Mouse (Mus musculus): ENCODE measurements around the gene Spop.

The Spop gene

DNA sequence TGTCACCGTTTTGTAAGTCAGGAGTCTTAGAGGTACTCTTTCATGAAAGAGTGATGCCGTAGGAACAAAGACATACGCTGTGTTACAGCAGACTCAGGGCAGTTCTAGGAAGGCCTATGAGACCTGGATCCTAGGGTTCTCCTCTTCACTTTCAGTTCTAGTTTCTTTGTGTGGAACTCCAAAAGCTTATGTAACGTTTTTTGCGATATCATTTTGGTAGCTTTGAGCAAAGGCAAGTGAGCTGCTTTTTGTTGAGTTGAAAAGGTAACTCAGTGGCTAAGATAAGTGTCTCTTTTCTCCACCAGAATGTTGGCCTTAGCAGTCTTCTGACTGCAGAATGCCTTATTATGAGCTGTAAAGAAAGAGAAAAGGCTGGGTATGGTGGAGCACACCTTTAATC is 3.5 kb downstream of the Spop start:
- no peak for DNase-seq (ENCODE audit: low read depth, low spot score)

DNA sequence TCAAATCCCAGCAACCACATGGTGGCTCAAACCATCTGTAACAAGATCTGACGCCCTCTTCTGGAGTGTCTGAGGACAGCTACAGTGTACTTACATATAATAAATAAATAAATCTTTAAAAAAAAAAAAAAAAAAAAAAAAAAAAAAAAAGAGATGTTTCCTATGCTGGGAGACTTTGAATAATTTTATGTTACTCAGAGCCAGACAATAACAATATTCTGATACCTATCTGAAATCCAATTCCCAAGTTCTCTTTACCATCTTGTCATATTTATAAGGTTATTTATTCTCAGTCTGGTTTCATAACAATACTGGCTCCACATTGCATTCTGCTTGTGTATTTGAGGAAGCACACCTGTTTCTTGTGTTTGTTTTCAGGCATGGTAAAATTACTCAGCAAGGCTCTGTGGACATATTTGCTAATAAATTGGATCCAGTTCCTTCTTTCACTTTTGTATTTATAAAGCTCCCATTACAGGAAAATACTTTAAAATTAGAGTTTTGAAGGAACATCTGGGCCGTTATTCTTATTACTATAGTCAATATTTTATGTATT is 7.1 kb downstream of the Spop start:
- DNase-seq (ENCODE audit: low read depth, low spot score) = no peak

DNA sequence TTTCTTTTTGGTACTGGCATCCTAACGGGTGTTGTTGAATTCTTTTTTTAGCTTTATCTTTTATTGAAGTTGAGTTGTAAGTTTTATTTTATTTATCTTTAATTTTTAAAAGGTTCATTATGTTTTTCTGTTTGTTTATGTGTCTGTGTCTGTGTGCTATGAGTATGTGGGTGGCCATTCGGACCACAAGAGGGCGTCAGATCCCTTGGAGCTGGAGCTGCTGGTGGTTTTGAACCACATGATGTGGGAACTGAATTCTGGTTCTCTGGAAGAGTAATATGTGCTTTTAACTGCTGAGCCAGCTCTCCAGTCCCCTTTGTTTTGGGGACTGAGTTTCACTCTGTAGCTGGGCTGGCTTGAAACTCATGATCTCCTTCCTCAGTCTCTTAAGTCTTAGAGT is 9.6 kb downstream of the Spop start:
- DNase-seq (ENCODE audit: low read depth, low spot score) = no peak

DNA sequence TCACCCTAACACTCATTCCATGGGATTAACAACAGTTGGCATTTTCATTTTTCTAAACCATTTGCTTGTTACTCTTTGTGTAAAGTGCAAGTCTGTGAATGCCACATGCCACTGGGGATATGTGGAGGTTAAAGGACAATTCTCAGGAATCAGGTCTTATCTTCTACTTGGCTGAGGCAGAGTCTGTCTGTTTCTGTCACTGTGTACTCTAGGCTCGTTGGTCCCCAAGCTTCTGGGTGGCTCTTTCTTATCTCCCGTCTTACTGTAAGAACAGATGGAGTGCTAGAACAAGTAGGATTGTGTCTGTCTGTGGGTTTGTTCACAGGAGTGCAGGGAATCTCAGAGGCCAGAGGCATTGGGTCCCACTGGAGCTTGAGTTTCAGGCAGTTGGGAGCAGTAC is 17.5 kb downstream of the Spop start:
- no peak for DNase-seq (ENCODE audit: low read depth, low spot score)

DNA sequence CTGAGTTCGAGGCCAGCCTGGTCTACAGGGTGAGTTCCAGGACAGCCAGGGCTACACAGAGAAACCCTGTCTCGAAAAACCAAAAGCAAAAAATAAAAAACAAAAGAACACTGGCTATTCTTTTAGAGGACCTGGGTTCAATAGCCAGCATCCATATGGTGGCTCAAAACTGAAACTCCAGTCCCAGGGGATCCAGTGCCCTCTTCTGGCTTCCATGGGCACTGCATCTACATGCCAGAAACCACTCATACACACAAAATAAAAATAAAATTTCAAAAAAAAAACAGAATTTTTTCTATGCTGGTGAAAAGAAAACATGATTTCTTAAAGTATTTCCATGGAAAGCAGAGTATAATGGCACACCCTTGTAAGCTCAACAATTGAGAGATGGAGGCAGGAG is 18.3 kb downstream of the Spop start:
- no peak for DNase-seq (ENCODE audit: low read depth, low spot score)

- no peak for DNase-seq (ENCODE audit: low read depth, low spot score)
Measured at GRCm38 (mm10) chr11:95445371-95445770, 31.5 kb downstream of the Spop start.

GRCm38 (mm10) chr11:95446580-95447305 is 32.9 kb downstream of the Spop start:
- no peak for DNase-seq (ENCODE audit: low read depth, low spot score)

DNA sequence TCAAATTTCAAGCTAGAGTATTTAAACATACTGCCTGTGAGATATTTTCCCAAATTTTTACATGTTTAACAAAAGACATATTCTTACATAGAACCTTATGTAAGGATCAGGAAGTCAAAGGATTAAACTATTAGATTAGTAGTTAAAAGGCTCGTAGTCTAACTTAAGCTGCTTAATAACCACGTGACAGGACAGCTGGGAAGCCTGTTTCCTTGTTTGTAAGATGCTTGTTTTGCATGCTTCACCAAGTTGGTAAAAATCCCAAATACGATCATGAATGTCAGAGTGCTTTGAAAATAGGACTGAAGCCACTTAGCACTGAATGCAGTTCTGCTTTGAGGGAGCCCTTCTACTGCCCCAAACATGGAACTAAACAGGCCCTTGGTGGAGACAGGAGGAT is 34.5 kb downstream of the Spop start:
- DNase-seq (ENCODE audit: low read depth, low spot score) = no peak

DNA sequence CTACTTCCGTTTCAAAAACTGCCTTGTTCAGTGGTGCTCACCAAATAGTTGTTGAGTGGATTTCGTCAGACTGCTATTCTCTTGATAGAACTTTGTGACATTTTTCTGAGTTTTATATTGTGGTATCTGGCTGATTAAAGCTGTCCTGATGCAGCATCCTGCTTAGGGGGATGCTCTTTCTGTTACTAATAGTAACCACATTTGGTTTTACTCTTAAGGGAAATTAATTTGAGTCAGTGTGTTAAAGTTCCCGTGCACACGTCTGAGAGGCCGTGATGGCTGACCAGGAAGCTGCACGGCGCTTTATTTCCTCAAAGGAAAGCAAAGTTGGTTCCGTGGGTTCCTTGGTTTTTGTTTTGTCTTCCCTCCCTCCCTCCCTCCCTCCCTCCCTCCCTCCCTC is 41.5 kb downstream of the Spop start:
- no peak for DNase-seq (ENCODE audit: low read depth, low spot score)

- DNase-seq (ENCODE audit: low read depth, low spot score) = no peak
Measured at GRCm38 (mm10) chr11:95460872-95461271, 47.0 kb downstream of the Spop start.

- no peak for DNase-seq (ENCODE audit: low read depth, low spot score)
Measured at GRCm38 (mm10) chr11:95462168-95462567, 48.3 kb downstream of the Spop start.

DNA sequence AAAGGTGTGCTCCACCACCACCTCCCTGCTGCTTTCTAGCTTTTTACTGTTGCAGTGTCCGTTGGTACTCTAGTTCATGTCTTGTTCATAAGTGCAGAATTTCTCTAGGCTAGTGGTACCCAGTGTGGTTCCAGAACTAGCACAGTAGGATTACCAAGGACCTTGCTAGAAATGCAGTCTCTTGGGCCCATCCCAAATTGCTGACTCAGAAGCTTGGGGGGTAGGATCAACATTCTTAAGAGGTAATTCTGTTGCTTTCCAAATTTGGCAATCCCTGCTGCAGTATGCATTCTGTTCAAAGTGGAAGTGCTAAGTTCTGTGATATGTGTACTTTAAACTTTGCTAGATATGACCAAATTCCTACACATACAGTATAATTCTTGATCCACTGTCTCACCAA is 53.9 kb downstream of the Spop start:
- no peak for DNase-seq (ENCODE audit: low read depth, low spot score)

DNA sequence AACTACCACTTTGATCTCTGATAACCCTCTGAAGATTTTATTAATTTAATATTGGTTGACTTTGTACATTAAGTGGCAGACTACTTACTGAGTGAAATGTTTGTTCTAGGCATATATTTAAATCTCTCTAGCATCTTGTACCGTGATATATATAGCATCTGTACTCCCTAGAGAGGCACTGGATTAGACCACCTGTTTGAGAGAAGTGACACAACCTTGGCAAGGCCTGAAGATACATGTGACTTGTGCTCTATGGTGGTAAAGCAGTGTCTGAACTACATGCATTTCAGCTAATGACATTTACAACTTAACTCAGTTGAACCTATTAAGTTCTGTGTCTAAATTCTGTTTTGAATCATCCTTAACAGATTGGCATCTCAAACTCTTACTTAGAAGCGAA is 59.1 kb downstream of the Spop start:
- no peak for DNase-seq (ENCODE audit: low read depth, low spot score)

GRCm38 (mm10) chr11:95473456-95473855 is 59.6 kb downstream of the Spop start:
- no peak for DNase-seq (ENCODE audit: low read depth, low spot score)

DNA sequence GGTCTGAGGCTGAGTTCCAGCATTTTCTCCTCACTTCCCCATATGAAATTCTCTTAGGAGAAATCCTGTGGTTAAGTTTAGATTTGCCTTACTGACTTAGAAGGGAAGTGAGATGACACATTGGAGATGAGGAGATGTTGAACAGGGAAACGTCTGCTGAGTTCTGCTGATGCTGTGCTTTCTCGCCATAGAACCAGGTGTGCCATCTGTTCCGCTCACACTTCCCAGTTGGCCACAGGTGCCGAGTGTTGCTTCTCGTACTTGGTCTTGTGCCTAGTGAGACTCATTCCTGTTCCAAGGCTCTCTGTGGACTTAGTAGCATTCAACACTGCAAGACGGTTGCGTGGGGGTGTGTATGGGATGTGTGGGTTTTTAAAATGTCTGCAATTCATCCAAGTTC is 62.4 kb downstream of the Spop start:
- no peak for DNase-seq (ENCODE audit: low read depth, low spot score)

DNA sequence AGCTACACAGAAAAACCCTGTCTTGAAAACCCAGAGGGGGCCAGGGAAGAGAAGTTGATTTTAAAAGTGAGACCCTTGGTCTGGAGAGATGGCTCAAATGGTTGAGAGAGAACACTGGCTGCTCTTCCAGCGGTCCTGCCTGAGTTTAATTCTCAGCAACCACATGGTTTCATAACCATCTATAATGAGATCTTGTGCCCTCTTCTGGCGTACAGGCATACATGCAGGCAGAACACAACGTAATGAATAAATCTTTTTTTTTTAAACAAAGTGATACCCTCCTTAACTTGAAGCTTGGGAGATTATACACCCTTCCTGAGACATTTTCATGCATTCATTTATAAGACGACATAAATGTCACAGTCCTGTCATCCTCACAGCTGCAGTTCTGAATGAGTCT is 65.6 kb downstream of the Spop start:
- DNase-seq (ENCODE audit: low read depth, low spot score) = no peak

- no peak for DNase-seq (ENCODE audit: low read depth, low spot score)
Measured at GRCm38 (mm10) chr11:95480662-95481061, 66.8 kb downstream of the Spop start.

GRCm38 (mm10) chr11:95485634-95486033 is 71.8 kb downstream of the Spop start:
- no peak for DNase-seq (ENCODE audit: low read depth, low spot score)

GRCm38 (mm10) chr11:95487237-95487636 is 73.4 kb downstream of the Spop start:
- DNase-seq (ENCODE audit: low read depth, low spot score) = no peak

GRCm38 (mm10) chr11:95490104-95490503 is 76.2 kb downstream of the Spop start:
- no peak for DNase-seq (ENCODE audit: low read depth, low spot score)

GRCm38 (mm10) chr11:95492256-95492655 is 78.4 kb downstream of the Spop start:
- DNase-seq (ENCODE audit: low read depth, low spot score) = no peak

DNA sequence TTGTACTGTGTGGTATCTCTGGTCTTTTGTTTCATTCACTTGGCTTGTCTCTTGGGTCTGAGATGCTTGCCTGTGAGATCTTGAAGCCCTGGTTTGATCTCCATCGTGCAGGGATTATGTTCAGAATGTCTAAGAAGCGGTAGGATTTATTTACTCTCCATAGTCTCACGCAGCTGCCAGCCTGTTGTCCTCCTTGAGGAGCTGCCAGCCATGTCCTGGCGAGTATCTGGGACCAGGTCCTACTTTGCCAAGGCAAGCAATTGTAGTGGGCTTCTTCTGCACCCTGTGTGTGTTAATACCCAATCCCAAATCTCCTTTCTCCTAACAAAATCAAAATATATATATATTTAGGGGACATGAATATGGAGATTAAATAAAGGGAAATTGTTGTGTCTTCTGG is 79.1 kb downstream of the Spop start:
- DNase-seq (ENCODE audit: low read depth, low spot score) = no peak

- no peak for DNase-seq (ENCODE audit: low read depth, low spot score)
Measured at GRCm38 (mm10) chr11:95493950-95494349, 80.1 kb downstream of the Spop start.

- DNase-seq (ENCODE audit: low read depth, low spot score) = no peak
Measured at GRCm38 (mm10) chr11:95494374-95494773, 80.5 kb downstream of the Spop start.

Data from retina, postnatal 7 days (tissue).